Mouse (Mus musculus) left cerebral cortex, adult 8-10 months (tissue): ENCODE measurements at regions not wholly inside any gene's neighbourhood (a gene's known extent, or its start where the extent isn't known, plus 50 kb on each side); places are given as distances from the start of the nearest gene placed in this dataset.
"Not testable (repeated sequence)": the region's sequence is repeated elsewhere in the genome, so short reads cannot be mapped to it uniquely, and the experiment has no call there.

ENCODE experiments used
- DNase-seq, 2 experiments: peaks; one replicate each; pipeline ENCODE4 v3.0.0; 2022; ENCODE audit warnings: low spot score in 2 of 2

DNA sequence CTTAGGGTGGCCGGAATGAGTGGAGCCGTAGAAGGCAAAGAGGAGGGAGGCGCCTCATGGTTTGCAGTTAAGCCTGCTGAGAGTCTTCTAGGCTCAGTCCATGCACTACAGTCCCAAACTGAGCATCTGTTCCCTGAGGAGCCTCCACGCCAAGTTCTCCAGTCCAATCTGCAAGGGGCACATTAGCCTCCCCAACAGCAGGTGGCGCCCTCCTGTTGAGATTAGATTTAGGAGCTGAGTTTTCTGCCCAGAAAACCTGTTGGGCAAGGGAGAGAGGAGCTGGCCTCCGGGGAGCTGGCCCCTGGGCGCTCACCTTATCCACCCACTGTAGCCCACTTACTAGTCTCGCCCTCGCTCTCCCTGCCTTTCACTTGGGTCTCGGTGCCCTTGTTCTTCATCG lies 150.0 kb upstream of the Haao start:
- DNase-seq = peak in 1 of 2 experiments; percentile 43

GRCm38 (mm10) chr17:83993028-83993427 lies 145.3 kb upstream of the Haao start:
- DNase-seq = no peak

DNA sequence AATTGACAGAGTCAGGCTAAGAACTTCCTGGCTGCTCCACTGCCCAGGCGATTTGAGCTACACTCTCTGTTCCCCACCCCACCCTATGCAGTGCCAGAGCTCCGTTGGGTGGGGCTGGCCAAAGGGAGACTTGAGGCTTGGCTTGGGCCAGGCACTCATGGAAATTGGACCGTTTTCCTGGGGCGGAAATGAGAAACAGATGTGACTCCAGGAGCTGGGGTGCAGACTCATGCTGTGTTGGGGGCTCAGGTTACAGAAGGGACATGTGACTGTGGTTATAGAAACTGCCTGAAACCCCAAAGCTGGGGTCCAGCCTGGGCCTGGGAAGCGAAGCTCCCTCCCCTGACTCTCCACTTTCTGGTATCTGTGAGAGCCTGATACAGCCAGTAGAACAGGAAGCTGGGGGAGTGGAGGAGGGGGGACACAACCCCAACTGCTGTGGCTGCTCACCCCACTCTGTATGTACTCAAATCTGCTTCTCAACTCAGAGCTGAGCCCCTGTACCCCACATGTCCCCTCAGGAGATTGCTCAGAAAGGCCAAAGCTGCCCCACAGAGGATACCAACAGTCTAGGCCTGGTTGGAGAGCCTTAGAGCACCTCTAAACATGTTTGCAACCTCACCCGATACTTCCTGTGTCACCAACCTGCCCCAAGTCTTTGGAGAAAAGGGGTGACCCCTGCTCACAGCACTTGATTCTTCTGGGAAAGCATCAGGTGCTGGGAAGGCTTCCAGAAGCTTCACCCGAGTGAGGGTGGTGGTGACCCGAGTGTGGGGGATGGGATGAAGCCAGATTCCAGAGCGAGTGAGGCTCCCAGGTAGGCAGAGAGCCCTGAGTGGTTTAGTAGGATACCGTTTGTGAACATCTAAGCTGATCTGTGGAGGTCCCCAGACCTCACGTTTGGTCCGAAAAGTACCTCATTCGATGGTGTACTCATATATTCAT lies 142.9 kb upstream of the Haao start:
- DNase-seq = no peak

- no peak for DNase-seq
Observed at GRCm38 (mm10) chr17:83988897-83989296, 141.1 kb upstream of the Haao start.

GRCm38 (mm10) chr17:83988165-83988564 lies 140.4 kb upstream of the Haao start:
- no peak for DNase-seq

DNA sequence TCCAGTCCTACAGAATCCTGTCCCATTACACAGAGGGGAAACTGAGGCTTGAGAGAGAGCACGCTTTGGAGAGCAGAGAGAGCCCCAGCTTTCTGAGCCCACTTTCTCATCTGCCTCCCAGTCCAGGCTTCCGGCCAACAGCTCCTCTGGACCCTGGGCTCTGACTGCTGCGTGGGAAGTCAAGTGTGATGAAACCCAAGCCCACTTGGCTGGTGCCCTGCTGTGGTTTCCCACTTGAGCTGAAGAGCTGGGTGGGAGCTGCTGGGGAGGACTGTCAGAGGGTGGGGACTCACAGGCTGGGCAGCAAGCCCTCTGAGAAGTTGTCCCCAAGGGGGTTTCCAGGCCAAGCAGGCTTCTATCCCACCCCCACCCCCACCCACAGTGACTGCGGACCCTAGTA lies 139.9 kb upstream of the Haao start:
- no peak for DNase-seq

GRCm38 (mm10) chr17:83985916-83986578 lies 138.3 kb upstream of the Haao start:
- DNase-seq = no peak

DNA sequence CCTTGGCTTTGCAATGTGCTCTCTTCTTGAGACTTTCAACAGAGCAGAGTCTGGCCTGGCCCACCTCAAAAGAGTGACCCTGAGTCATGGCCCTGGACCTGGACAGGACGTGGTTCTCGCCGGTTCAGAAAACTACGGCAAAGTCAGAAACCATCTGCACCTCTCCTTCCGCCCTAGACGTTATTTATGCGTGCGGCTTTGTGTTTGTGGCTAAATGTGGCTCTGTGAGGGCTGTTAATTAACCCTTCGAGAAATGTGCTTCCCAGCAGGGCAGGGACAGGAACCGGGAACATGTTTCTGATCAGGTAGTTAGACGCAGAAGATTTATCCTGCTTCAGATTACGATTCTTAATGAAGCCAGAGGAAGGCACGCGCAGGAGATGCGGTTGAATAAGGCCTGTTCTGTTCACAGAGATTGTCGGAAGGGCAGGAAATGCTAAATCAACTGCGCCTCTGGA lies 137.6 kb upstream of the Haao start:
- DNase-seq = no peak

DNA sequence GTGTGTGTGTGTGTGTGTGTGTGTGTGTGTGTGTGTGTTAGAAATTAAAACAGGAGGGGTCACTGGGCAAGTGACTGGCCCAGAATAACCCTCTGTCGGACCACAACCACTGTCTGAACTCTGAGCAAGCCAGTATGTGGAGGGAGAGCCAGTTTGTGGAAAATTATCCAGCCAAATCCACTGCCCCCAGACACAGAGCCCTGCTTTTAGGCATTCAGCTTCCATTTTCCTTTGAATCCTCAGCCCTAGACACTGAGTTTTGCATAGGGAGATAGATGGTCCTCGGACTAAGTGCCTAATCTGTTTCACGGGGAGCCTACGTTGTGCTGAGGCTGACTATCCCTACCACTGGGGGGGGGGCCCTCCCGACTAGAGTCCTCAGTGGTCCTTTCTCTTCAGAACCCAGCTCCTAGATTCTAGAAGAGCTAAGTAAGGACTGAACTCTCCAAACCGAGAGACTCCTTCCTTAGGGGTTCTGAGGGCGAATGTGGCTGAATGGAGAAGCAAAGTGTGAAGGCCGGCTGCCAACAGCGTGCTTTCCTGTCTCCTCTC lies 136.2 kb upstream of the Haao start:
- no peak for DNase-seq

GRCm38 (mm10) chr17:83983070-83983836 lies 135.5 kb upstream of the Haao start:
- no peak for DNase-seq

- no peak for DNase-seq
Observed at GRCm38 (mm10) chr17:83982700-83983069, 134.9 kb upstream of the Haao start.

GRCm38 (mm10) chr17:83978858-83979470 lies 131.2 kb upstream of the Haao start:
- no peak for DNase-seq

DNA sequence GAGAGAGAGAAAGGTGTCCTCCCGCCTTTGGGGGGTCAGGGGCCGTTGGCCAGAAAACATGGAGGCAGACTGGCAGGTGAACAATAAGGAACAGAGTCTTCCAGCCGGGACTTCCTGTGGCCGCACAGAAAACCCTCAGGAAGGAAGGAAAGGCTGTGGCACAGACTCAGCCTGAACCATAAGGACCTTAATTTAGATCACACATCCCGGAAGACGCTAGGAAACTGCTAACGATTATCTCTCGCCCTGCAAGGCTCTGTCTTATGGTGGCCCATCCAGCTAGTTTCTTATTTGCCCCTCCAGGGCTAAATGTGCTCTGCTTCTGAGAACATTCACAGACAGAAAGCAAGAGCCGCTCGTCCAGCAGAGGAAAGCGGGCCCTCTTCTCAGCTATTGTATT lies 130.0 kb upstream of the Haao start:
- DNase-seq = no peak

DNA sequence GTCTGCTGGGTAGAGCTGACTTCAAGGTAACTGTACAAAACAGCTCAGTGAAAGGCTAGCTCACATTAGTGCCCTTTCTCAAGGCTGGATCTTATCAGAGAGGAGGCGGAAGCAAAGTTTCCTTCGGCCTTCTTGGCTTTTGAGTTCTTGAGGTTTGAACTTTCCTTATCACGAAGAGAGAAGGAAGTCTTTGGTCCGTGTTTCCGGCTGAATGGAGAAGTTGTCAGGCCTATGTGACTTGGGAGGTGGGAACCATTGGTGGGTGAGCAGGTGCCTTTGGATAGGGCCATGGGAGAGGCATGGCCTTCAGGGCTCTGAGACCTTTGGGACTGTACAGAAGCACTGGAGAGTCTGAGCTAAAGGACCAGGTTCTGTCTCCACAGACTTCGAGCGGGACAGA lies 128.1 kb upstream of the Haao start:
- DNase-seq = no peak

DNA sequence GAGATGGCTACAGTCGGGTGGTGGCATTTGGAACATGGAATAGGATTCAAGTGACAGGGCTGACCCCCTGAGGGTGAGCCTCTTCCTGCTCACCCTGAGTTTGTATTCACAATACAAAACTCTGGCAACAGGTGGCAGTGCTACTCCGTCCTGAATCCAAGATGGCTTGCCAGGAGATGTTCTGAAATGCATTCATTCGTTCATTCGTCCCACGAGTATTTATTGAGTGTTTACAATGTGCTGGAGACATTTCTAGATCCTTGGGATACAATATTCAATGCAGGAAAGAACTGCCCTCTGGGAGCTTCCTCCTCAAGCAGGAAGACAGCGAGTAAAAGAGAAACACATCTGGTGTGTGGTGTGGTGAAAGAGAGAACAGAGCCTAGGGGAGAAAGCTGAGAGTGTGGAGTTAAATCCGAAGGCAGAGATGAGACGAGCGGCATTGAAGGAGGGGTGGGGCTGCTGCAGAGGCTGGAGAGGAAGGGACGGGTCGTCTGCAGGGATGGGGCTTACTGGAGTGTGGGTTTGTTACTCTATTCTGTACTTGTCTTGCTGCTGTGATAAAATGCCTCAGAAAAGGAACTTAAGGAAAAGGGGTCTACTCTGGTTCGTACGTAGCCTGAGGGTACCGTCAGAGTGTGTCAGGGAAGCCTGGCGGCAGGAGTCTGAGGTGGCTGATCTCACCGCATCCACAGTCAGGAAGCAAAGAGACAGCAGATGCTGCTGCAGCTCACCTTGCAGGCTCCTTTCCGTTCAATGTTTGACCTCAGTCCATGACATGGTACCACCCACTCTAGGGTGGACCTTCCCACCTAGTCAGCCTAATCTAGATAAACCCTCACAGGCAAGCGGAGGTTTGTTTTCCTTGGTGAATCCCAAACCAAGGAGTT lies 125.9 kb upstream of the Haao start:
- peak in 1 of 2 experiments; percentile 35 for DNase-seq

DNA sequence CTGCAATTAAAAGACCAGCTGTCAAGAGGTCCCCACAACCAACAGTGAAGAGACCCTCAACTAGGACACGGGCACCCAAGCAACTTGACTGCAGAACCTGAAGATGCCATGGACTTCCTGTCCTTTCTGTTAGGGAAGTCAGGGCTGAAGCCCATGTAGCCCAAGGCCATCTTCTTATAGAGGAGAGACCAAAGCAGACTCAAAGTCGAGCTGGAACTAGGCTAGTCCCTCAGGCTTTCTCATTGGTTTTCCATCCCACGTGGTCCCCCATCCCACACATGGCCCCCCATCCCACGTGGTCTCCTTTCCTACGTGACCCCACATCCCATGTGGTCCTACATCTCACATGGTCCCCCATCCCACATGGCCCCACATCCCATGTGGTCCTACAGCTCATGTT lies 125.1 kb upstream of the Haao start:
- DNase-seq = no peak

DNA sequence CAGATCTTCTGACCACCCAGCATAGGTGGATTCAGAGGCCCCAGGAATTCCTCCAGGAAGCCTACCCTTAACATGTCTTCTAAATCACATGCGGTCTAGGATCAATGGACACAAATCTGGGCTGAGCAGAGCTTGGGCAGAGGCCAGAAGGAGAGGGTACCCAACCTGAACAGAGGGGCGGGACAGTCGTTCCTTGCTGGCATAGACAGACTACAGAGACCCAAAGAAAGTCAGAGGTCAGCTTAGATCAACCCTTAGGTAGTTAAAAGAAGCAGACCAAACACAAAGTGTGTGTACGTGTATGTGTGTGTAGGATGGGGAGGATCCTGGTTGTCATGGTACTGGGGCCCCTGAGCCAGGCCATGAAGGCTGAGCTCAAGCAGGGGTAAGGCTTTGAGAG lies 124.7 kb upstream of the Haao start:
- no peak for DNase-seq

DNA sequence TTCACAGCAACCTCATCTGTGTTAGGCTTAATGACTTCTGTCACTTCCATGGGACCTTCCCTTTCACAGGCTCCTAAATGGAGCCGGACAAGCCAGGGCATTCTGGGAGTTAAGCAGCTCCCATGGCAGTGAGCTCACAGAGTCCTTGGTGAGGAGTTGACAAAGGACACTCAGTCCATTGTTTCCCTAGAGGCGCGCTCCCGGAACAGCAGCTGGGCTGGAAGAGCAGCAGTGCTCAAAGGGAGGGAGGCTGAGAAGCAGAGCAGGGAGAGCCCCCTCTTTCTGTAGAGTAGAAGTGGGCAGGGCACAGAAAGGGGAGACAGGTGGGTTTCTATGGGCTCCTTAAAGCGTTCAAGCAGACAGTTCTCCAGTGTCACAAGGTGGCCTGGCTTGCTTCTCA lies 124.3 kb upstream of the Haao start:
- peak in 1 of 2 experiments; percentile 34 for DNase-seq

- no peak for DNase-seq
Observed at GRCm38 (mm10) chr17:83969407-83969826, 121.7 kb upstream of the Haao start.

GRCm38 (mm10) chr17:83968124-83968523 lies 120.4 kb upstream of the Haao start:
- DNase-seq = not testable (repeated sequence)
